17 mouse cellular contexts compared by ENCODE assay signal in the genomic region with DNA sequence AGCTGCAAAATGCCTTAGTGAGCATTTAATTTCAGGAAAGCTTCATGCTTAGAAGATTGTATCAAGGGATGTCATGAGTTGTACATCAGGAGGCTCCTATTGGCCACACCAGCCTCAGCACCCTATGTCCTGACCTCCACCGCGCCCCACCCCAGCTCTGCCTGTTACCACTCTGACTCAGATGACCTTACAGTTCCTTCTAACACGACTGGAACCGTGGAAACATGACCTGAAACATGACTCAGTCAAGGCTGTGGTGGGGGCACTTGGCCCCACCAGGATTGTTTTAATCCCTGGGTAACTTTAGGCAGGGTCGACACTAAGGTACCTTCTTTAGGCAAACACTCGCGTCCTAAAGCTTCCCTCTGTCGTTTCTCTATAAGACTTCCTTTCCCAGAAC.
"Had no signal": no experiment of that assay in that cellular context is flagged by ENCODE, and none has a peak within 500 bp of the region (broad histone marks: within the 10 kb centered on the region; RNA-seq: fewer than 3 reads in every experiment).

No protein-coding gene starts in this region.

- ATAC-seq: liver, embryonic 12.5 days; midbrain, embryonic 15.5 days had no signal

- H3K4me2 ChIP-seq: limb, embryonic 13.5 days; liver, embryonic 12.5 days; liver, embryonic 15.5 days; lung, embryonic 15.5 days; midbrain, embryonic 12.5 days; midbrain, embryonic 15.5 days had no signal

- DNase-seq: kidney, postnatal 25 days; layer of hippocampus, adult 9-11 months; liver; lung, adult 18-20 months; lung, postnatal 10 days; lung, postnatal 36 days; thymus, adult 18-20 months had no signal

- H3K4me1 ChIP-seq: liver, embryonic 12.5 days; liver, embryonic 15.5 days had no signal

- H3K4me3 ChIP-seq: layer of hippocampus, adult 2 months; limb, embryonic 10.5 days; limb, embryonic 13.5 days; liver, embryonic 12.5 days; liver, embryonic 15.5 days; lung, embryonic 15.5 days; megakaryocyte, embryonic 14.5 days; midbrain, embryonic 12.5 days; midbrain, embryonic 15.5 days had no signal

- H3K27ac ChIP-seq: kidney, postnatal 0 days; layer of hippocampus, adult 2 months; limb, embryonic 10.5 days; limb, embryonic 13.5 days; liver, embryonic 12.5 days; liver, embryonic 15.5 days; lung, embryonic 15.5 days; midbrain, embryonic 12.5 days; midbrain, embryonic 15.5 days had no signal

- H3K9me3 ChIP-seq: limb, embryonic 10.5 days; limb, embryonic 13.5 days; liver, embryonic 12.5 days; liver, embryonic 15.5 days; lung, embryonic 15.5 days; midbrain, embryonic 12.5 days; midbrain, embryonic 15.5 days had no signal

- H3K27me3 ChIP-seq: lung, embryonic 15.5 days; midbrain, embryonic 15.5 days had no signal

- H3K9ac ChIP-seq: limb, embryonic 13.5 days; liver, embryonic 12.5 days; liver, embryonic 15.5 days; lung, embryonic 15.5 days; midbrain, embryonic 12.5 days; midbrain, embryonic 15.5 days had no signal

- H3K36me3 ChIP-seq: limb, embryonic 10.5 days; limb, embryonic 13.5 days; liver, embryonic 12.5 days; liver, embryonic 15.5 days; lung, embryonic 15.5 days; midbrain, embryonic 12.5 days; midbrain, embryonic 15.5 days had no signal
